Mouse (Mus musculus) heart, adult 11 months (tissue): ENCODE data around the gene Cxcl5.
A peak's percentile ranks its signal among the peaks of the same experiment; 100 is the strongest.

ENCODE experiments used
- DNase-seq: peaks from one replicate; pipeline ENCODE4 v3.0.0; 2022

The Cxcl5 gene

GRCm38 (mm10) chr5:90759077-90760065 is at the start of gene Cxcl5:
Gene Cxcl5, plus strand, starts transcription at chr5:90759360.
- peak; percentile 91 for DNase-seq

- DNase-seq, result no peak
Observed at GRCm38 (mm10) chr5:90711409-90711808, 47.8 kb upstream of the Cxcl5 start.

- DNase-seq, result no peak
Observed at GRCm38 (mm10) chr5:90717937-90718336, 41.2 kb upstream of the Cxcl5 start.

GRCm38 (mm10) chr5:90722656-90723055 is 36.5 kb upstream of the Cxcl5 start:
- no peak for DNase-seq

- DNase-seq, result no peak
Observed at GRCm38 (mm10) chr5:90728254-90728653, 30.9 kb upstream of the Cxcl5 start.

GRCm38 (mm10) chr5:90731480-90731879 is 27.7 kb upstream of the Cxcl5 start:
- peak; percentile 89 for DNase-seq

- DNase-seq, result peak; percentile 95
Observed at GRCm38 (mm10) chr5:90742029-90742428, 17.1 kb upstream of the Cxcl5 start.

- no peak for DNase-seq
Observed at GRCm38 (mm10) chr5:90753934-90754333, 5.2 kb upstream of the Cxcl5 start.

- DNase-seq, result peak; percentile 93
Observed at GRCm38 (mm10) chr5:90758020-90758605, 1.0 kb upstream of the Cxcl5 start.

GRCm38 (mm10) chr5:90760303-90760702 is 1.1 kb downstream of the Cxcl5 start:
- DNase-seq, result no peak

- no peak for DNase-seq
Observed at GRCm38 (mm10) chr5:90760844-90761243, 1.7 kb downstream of the Cxcl5 start.

GRCm38 (mm10) chr5:90761834-90762233 is 2.7 kb downstream of the Cxcl5 start:
- DNase-seq, result no peak

GRCm38 (mm10) chr5:90763912-90764665 is 4.9 kb downstream of the Cxcl5 start:
- no peak for DNase-seq

- peak; percentile 88 for DNase-seq
Observed at GRCm38 (mm10) chr5:90765821-90766606, 6.9 kb downstream of the Cxcl5 start.

- no peak for DNase-seq
Observed at GRCm38 (mm10) chr5:90768218-90768617, 9.1 kb downstream of the Cxcl5 start, which contains the start of gene Ppbp. Gene Ppbp, plus strand, starts transcription at chr5:90768518.

- peak; percentile 87 for DNase-seq
Observed at GRCm38 (mm10) chr5:90771369-90771768, 12.2 kb downstream of the Cxcl5 start.

- DNase-seq, result peak; percentile 98
Observed at GRCm38 (mm10) chr5:90771880-90772653, 12.9 kb downstream of the Cxcl5 start, which contains the start of gene Pf4. Gene Pf4, plus strand, starts transcription at chr5:90772435.

GRCm38 (mm10) chr5:90775562-90775961 is 16.4 kb downstream of the Cxcl5 start:
- no peak for DNase-seq

GRCm38 (mm10) chr5:90777621-90778020 is 18.5 kb downstream of the Cxcl5 start:
- peak; percentile 90 for DNase-seq

- DNase-seq, result peak; percentile 96
Observed at GRCm38 (mm10) chr5:90778856-90779255, 19.7 kb downstream of the Cxcl5 start.

- no peak for DNase-seq
Observed at GRCm38 (mm10) chr5:90783697-90784096, 24.5 kb downstream of the Cxcl5 start.
